ENCODE assay signal across 19 mouse cellular contexts in the genomic region with DNA sequence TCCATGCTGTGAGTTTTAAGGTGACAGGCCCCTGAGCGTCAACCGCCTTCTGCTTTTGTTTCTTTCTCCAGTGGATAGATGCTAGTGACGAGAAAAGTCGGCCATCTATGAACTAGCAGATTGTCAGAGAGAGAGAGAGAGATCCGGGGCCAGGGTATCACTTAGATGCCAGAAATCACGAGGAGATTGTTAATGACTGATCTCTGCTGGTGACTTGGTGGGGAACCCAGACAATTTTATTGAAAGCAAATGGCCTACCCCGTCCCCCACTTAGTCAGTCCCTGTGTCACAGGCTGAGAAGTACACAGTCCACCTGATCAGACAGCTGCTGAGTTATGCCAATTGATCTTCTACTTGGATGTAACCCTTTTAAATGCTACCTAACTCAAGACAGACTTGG. TPM values are rescaled to one million over a fixed set of nuclear protein-coding genes. Genes with fewer than 3 reads are reported as not detected.
"Had no signal": no experiment of that assay in that cellular context is flagged by ENCODE, and none has a peak within 500 bp of the region (broad histone marks: within the 10 kb centered on the region; RNA-seq: fewer than 3 reads in every experiment).

No protein-coding gene starts in this region.

- DNase-seq: heart, postnatal 10 days; heart, postnatal 36 days; heart, postnatal 4 days; kidney, adult 11 months; kidney, adult 18-20 months; kidney, adult 2 months; kidney, adult 8-10 months; kidney, adult 9 months; kidney, postnatal 10 days; kidney, postnatal 14 days; kidney, postnatal 25 days; kidney, postnatal 36 days; kidney, postnatal 4 days; layer of hippocampus, adult 9-11 months; layer of hippocampus, postnatal 36 days had no signal

RNA-seq across cellular contexts. Expression of a gene that starts 9.9 kb away (rescaled TPM):
- total RNA-seq: heart, postnatal 10 days; heart, postnatal 25 days; heart, postnatal 36 days; hematopoietic stem cell, adult 5-6 weeks; layer of hippocampus, adult 18-20 months; layer of hippocampus, postnatal 25 days had no signal
